Mouse (Mus musculus) cerebellum, postnatal 14 days (tissue): Measurements from ENCODE around the gene Fam107b.

ENCODE experiments used
- DNase-seq, 2 experiments: peaks; one replicate each; pipeline ENCODE4 v3.0.0; 2021; ENCODE audit warnings: mixed read lengths in 2 of 2

Gene Fam107b

DNA sequence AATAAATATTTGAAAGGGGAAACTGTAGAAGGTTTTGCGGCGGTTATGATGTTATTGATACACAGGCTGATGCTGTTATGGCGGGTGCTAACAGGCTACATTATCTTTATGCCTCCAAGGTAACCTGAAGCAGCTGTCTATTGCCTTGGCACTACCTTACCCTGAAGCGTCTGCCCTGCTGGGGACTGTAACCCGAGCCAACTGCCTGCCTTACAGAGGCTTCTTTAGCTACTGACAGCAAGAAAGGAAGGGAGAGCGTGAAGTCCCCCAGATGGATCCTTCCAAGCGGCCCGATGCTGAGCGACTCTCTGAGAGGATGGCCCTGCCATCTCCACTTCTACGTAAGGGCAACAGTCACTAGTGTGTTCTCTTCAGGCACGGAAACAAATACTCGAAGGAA is at the start of gene Fam107b:
Fam107b (plus strand) TSS at position 303 of the 400 bp plus-strand sequence.
- DNase-seq: peak; percentile 67 to 71

DNA sequence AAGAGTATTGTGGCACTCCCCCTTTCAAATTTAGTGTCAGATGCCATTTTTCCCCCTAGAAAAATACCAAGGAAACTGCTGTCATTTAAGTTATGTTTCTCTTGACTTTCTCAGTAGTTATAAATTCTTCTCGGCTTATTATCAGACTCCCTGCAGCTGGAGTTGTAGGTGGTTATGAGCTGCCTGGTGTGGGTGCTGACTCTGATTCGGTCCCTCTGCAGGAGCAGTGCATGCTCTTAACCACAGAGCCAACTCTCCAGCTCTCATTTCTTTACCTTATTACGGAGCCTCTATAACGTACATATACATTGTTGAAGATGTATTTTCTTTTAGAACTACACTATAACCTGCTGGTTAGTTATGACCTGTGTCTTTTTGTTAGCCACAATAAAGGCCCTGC is 47.7 kb upstream of the Fam107b start:
- no peak for DNase-seq

DNA sequence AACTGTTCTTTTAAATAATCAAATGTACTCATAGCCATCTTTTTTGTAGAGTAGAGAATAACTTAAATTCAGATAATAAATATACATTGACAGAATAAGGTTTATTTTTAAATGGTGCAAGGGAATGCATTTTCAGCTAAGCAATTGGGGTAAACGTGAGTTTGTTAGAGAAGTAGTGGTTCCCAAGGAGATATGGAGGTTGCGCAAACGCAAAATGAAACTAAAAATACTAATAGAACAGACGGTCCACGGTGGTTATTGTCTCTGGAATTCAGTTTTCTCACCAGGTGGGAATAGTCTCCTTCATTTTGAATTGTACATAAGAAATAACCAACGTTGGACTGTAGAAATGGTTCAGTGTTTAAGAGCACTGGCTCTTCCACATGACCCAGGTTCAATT is 44.0 kb upstream of the Fam107b start:
- no peak for DNase-seq

DNA sequence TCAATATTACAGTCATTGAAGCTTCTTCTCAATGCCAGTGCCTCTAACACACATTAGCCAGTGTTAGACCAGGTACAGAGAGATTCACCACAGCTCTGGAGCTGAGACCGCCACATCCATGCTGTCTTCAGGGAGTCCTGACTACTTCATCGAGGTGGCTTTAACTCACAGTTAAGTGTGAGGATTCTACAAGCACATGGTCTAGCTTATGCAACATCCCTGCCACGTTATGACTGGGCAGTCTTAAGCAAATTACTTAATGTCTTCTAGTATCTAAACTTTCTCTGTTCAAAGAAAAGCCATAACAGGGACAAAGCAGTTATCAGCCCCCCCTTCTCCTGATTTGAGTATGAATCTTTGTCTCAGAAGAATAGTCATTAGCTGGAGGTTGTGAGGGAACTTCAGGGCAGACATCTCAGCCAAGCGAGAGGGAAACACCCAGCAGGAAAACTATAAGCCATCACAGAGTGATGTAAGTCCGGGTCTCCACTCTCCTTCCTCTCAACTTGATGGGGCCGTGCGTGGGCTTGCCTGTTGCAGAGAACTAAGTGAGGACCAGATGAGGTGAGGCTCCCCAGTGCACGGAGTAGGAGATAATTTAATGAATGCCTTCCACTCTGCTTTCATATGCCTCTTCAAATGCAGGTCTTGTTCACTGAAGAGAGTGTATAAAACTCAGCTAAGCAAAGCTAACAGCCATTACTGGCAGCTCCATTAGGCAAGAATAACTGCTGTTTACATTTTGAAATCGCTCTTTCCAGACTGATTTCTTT is 28.8 kb upstream of the Fam107b start:
- no peak for DNase-seq

GRCm38 (mm10) chr2:3546055-3546454 is 24.2 kb upstream of the Fam107b start:
- DNase-seq: no peak

- DNase-seq: peak; percentile 79 to 82
These were observed 23.7 kb upstream of the Fam107b start for GRCm38 (mm10) chr2:3546588-3546987.

DNA sequence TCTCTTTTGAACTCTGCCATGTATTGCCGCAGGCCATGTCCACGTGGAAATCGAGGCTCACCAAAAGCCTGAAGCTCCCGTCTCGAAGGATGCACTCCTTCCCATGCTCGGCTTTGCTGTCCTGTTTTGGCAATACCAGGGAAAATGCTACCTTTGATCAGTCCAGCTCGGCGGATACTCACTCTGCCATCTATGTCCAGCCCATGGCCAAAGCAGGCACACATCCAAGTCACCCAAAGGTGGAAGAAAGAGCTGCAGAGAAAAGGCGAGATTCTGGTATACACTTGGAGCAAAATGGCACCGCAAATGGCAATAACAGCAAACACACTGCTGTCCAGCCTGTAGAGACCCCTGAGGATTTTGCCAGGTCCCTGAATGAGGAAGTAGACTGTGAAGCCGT is 318 bp downstream of the Fam107b start:
- DNase-seq: peak; percentile 49 to 62

- no peak for DNase-seq
These were observed 3.6 kb downstream of the Fam107b start for GRCm38 (mm10) chr2:3573883-3574282.

GRCm38 (mm10) chr2:3575140-3575539 is 4.9 kb downstream of the Fam107b start:
- DNase-seq: peak in 1 of 2 experiments; percentile 29

DNA sequence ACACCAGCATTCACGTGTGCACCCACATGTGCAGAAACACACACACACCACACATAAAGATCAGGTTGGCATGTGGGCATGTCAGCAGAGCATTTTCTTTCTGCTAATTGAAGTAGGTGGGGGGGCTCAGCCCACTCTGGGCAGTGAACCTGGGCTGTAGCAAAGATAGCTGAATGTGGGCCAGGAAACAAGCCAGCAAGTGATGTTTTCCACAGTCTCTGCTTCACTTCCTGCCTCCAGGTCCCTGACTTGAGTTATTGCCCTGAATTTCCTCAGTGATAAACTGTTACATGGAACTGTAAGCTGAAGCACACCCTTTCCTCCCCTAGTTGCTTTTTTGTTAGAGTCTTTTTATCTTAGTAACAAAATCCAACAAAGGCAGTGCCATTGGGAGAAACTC is 6.1 kb downstream of the Fam107b start:
- DNase-seq: no peak

DNA sequence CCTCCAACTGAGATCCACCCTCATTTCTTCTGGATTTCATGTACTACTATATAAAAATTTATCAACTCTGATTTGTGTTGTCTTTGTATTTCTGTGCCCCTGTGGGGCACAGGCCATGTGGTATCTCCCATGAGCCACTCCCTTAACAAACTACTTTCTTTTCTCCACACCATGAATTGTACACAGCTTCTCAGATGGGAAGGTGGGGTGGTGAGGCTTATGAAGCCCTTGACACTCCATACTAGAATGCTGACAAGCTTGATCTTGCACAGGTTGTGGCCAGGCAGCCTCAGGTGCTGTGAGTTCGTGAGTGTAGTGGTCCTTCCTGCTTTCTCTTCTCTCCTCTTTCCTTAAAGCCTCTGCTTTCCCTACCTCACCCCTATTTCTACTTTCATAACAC is 6.9 kb downstream of the Fam107b start:
- DNase-seq: no peak

GRCm38 (mm10) chr2:3578180-3578902 is 8.1 kb downstream of the Fam107b start:
- peak in 1 of 2 experiments; percentile 24 for DNase-seq

GRCm38 (mm10) chr2:3579316-3579902 is 9.1 kb downstream of the Fam107b start:
- no peak for DNase-seq

GRCm38 (mm10) chr2:3582830-3583229 is 12.5 kb downstream of the Fam107b start:
- DNase-seq: no peak

DNA sequence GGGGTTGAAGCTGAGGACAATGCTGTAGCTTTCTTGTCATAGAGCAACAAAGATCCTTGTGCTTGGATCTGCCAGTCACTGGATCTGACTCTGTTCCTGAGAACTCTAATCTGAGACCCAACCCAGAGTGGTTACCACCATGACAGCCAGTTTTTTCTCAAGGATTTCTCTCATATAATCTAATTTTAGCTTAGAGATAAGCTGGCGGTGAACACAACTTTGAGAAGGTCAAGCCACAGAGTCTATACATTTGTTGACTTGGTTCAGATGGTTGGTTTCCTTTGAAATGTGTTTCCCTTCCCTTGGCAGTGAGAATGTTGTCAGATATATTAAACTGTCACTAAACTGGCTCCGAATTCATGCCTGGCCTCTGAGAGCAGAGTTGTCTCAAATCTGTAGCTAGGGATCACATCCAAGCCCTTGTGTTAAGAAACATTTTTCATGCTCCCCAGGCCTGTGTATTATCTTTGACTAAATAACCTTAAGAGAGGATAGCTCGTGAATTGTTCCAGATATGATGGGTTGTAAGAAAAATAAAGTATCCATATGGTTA is 15.0 kb downstream of the Fam107b start:
- no peak for DNase-seq

DNA sequence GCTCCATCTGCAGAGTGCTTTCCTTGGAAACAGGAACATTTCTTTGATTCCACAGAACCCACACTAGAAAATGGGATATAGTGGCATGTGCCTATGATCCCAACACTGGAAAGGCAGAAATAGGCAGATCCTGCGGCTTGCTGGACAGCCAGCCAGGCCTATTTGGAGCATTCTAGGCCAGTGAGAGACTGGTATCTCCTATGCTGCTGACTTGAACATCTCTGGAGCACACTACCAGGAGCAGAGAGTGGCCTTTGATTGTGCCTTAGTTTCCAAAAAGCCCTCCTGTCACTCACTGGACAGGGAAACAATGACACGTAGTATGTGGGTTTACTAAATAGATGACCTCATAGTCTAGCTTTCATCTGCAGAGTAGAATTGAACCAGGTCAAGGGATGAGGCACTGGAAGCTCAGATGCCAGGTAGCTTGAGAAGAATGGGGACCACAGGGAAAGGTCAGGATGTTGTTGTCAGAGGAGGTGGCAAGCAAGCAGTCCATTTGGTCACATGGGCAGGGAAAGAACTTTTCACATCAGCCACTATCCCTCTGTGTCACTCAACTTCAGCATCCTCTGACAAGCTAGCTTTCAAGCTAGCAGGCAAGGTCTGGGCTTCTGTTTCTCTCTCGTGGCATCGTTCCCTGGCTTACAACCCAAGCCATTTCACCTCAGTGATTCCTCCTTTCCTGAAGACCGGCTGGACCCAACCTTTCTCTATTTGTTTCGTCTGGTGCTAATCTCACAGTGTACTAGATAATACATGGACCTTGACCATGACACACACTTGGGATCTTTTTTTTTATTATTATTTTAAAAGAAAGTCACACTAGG is 20.0 kb downstream of the Fam107b start:
- DNase-seq: peak; percentile 90 to 91

DNA sequence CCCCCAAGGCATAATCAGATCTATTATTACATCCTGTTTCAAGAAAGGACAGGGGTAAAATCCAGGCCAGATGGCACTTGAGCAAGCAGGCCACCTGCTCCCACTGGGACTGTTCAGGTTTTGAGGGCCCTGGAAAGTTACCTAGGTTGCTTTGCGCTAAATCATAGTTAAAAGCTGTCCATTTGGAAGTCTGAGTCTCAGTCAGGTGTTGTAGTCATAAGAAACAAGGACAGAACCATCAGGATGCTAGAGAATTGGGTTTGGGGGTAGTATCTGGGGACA is 20.6 kb downstream of the Fam107b start:
- peak; percentile 83 to 88 for DNase-seq

DNA sequence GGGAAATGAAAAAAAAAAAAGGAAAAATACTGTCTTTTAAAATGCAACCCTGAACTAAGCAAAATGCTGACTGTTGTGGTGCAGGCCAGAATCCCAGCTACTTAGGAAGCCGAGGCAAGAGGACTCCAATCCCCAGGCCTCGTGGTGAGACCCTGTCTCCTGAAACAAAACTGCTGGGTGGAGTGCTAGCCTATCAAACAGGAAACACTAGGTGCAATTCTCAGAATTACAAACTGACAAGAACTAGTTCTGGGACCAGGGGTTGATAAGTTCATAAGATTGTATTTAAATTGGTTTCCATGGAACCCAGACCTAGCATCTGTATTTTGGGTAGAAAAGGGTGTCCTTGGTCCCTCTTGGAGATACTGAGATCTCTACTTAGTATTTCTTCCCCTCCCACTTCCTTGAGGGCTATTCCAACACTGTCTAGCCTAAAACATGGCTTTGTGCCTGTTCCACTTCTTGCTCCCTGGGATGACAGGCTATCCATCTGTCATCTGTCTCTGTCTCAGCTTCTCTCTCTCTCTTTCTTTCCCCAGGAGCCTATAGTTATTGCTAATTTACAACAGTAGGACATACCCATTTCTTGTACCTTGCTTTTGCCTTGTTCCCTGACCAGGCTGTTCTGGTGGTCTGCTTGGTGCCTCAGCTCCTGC is 24.5 kb downstream of the Fam107b start:
- peak; percentile 43 to 73 for DNase-seq

DNA sequence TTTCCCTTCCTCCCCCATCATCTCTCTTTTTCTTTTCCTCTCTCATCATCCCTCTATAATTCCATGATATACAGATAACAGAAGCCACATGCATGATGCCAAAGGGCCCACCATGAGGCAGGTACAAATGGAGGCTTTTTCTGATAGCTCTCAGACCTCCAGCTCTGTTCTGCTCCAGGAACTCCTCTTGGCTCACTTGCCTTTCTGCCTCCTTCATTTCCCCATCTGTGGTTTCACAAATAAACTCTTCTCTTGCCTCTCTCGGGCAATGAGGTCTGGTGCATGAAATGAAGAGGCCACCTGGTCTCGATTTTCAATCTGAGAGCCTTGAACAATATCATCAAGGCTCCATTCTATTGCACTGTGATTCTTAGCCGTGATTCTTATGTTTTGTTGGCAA is 30.1 kb downstream of the Fam107b start:
- DNase-seq: peak; percentile 34 to 63

DNA sequence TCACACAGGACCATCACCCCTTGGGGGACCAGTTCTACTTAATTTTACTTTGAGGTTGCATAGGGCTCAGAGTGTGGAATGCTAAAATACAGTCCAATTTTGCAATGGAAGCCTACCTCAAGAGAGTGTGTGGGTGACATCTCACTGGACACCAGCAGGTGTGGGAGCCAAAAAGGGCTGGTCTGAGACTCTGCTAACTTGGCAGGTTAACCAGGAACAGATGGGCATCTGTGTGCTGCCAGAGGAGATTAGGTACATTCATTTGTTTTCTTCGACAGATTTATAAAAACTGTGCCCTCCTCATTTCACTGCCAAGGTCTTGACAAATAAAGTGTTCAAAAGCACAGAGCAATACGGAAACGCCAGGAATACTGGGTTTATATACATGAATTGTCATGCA is 32.3 kb downstream of the Fam107b start:
- peak; percentile 91 to 95 for DNase-seq

DNA sequence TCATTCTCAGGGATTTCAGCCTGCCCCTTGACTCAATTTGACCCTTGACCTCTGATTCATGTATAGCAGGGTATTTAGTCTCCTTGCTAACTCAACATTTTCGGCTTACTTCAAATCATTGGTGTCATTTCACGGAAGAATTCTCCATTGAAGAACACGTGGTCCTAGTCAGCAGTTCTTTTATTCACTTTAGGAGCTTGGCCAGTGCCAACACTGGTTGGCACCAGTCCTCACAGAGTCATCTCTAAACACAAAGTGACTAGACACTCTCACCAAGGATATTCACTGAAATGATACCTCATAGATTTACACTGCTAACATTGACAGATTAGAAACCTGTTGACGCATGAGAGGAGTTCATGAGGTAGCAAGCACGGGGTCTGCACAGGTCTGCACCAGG is 32.9 kb downstream of the Fam107b start:
- DNase-seq: peak; percentile 53 to 66
